Mouse (Mus musculus): ENCODE measurements at regions not wholly inside any gene's neighbourhood (a gene's known extent, or its start where the extent isn't known, plus 50 kb on each side); places are given as distances from the start of the nearest gene placed in this dataset.

DNA sequence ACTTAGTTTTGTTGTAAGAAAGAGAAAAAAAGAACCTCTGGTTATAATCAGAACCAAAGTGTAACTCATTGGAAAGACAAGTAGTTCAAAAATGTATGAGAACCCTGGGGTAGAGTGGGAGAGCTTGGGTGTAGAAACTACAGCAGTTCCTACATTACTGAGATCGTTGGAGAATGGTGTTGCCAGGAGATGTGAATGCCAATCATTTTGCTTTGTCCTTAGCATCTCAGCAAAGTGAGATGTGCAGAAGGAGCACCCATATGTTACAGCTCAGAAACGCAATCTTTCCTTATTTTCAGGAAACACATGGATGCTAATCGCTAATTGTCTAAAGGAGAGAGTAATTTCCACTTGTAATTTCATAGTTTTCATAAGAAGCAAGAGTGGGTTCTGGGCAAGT lies 286.2 kb upstream of the Mctp2 start:
- Histone ChIP-seq H3K4me1 (replicated peaks; ENCODE audit: insufficient read depth, low read length) (no peaks in the 10 kb centered on the region), H3K4me2 (ENCODE audit: low read length) (no peak overlapping the region), H3K27ac (no peak overlapping the region), H3K9me3 (replicated peaks; ENCODE audit: low read length) (no peaks in the 10 kb centered on the region), H3K4me3 (replicated peaks; ENCODE audit: low read depth, low read length) (no peak overlapping the region), H3K27me3 (ENCODE audit: insufficient read depth, low read length) (no peaks in the 10 kb centered on the region), H3K9ac (ENCODE audit: low read depth, low read length) (no peak overlapping the region), H3K36me3 (ENCODE audit: insufficient read depth, low read length) (no peaks in the 10 kb centered on the region)
- TF ChIP-seq CTCF (IDR thresholded peaks at IDR 0.05; ENCODE audit: low read depth): no peak
- DNase-seq (ENCODE audit: low spot score): no peak
- 77% methylated on average over 3 of the region's 3 CpGs for WGBS
- ATAC-seq (replicated peaks; ENCODE audit: low FRiP score, low read depth): no peak

DNA sequence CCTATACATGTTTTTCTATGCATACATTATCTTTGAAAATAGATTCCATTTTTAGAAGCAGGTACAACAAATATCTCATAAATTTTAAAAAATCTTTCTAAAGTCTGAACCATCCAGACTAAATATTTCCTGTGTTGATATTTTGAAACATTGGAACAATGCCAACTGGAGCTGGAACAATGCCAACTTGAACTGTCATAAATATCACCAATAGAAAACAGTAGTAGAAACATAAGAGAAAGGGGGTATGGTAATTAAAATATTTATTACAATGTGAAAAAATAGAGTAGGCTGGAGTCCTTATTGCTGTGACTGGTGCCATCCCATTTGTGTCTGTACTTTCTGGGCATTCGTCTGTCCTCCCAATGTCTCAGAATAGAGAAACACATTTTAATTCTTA lies 286.9 kb upstream of the Mctp2 start:
- no peak for ATAC-seq (replicated peaks; ENCODE audit: low FRiP score, low read depth)
- H3K27me3 ChIP-seq (ENCODE audit: insufficient read depth, low read length): no peaks in the 10 kb centered on the region
- no peak overlapping the region for H3K9ac ChIP-seq (ENCODE audit: low read depth, low read length)
- H3K9me3 ChIP-seq (replicated peaks; ENCODE audit: low read length): no peaks in the 10 kb centered on the region
- H3K36me3 ChIP-seq (ENCODE audit: insufficient read depth, low read length): no peaks in the 10 kb centered on the region
- H3K4me1 ChIP-seq (replicated peaks; ENCODE audit: insufficient read depth, low read length): no peaks in the 10 kb centered on the region
- TF ChIP-seq CTCF (IDR thresholded peaks at IDR 0.05; ENCODE audit: low read depth): no peak
- DNase-seq (ENCODE audit: low spot score): no peak
- H3K4me2 ChIP-seq (ENCODE audit: low read length): no peak overlapping the region
- no peak overlapping the region for H3K27ac ChIP-seq
- no peak overlapping the region for H3K4me3 ChIP-seq (replicated peaks; ENCODE audit: low read depth, low read length)
- WGBS: 83% methylated on average over 1 of the region's 1 CpGs

DNA sequence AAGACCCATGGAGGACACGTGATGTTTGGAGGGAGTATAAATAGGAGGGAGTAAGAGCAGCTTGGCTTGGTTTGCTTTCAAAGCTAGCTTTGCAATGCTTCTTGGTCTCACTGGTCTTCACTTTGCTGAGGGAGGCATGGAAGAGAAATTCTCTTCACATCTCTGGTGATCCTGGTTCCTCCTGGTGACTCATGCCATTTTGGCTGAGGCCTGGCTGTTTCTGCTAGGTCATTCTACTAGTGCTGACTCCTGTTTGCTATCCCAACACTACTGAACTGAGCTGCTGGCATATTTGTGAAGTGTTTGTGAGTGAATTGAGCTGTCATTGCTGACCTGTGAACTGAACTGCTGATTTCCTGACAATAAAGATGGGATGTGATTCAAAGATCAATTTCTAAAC lies 288.3 kb upstream of the Mctp2 start:
- no peak overlapping the region for H3K4me3 ChIP-seq (replicated peaks; ENCODE audit: low read depth, low read length)
- H3K27ac ChIP-seq: no peak overlapping the region
- no peaks in the 10 kb centered on the region for H3K9me3 ChIP-seq (replicated peaks; ENCODE audit: low read length)
- H3K36me3 ChIP-seq (ENCODE audit: insufficient read depth, low read length): no peaks in the 10 kb centered on the region
- H3K9ac ChIP-seq (ENCODE audit: low read depth, low read length): no peak overlapping the region
- no peak for DNase-seq (ENCODE audit: low spot score)
- TF ChIP-seq CTCF (IDR thresholded peaks at IDR 0.05; ENCODE audit: low read depth): no peak
- no peaks in the 10 kb centered on the region for H3K27me3 ChIP-seq (ENCODE audit: insufficient read depth, low read length)
- H3K4me1 ChIP-seq (replicated peaks; ENCODE audit: insufficient read depth, low read length): no peaks in the 10 kb centered on the region
- no peak for ATAC-seq (replicated peaks; ENCODE audit: low FRiP score, low read depth)
- no peak overlapping the region for H3K4me2 ChIP-seq (ENCODE audit: low read length)
- 95% methylated on average over 1 of the region's 1 CpGs for WGBS

- H3K9me3 ChIP-seq (replicated peaks; ENCODE audit: low read length): no peaks in the 10 kb centered on the region
- no peaks in the 10 kb centered on the region for H3K27me3 ChIP-seq (ENCODE audit: insufficient read depth, low read length)
- H3K27ac ChIP-seq: no peak overlapping the region
- H3K4me1 ChIP-seq (replicated peaks; ENCODE audit: insufficient read depth, low read length): no peaks in the 10 kb centered on the region
- ATAC-seq (replicated peaks; ENCODE audit: low FRiP score, low read depth) (no peak), DNase-seq (ENCODE audit: low spot score) (no peak)
- no peak overlapping the region for H3K4me3 ChIP-seq (replicated peaks; ENCODE audit: low read depth, low read length)
- no peak overlapping the region for H3K9ac ChIP-seq (ENCODE audit: low read depth, low read length)
- TF ChIP-seq CTCF (IDR thresholded peaks at IDR 0.05; ENCODE audit: low read depth): no peak
- no peak overlapping the region for H3K4me2 ChIP-seq (ENCODE audit: low read length)
- H3K36me3 ChIP-seq (ENCODE audit: insufficient read depth, low read length): no peaks in the 10 kb centered on the region
Measured at GRCm38 (mm10) chr7:72596985-72597384, 290.6 kb upstream of the Mctp2 start.

- Histone ChIP-seq H3K4me2 (ENCODE audit: low read length) (no peak overlapping the region), H3K27me3 (ENCODE audit: insufficient read depth, low read length) (no peaks in the 10 kb centered on the region), H3K9me3 (replicated peaks; ENCODE audit: low read length) (no peaks in the 10 kb centered on the region), H3K9ac (ENCODE audit: low read depth, low read length) (no peak overlapping the region), H3K27ac (no peak overlapping the region), H3K36me3 (ENCODE audit: insufficient read depth, low read length) (no peaks in the 10 kb centered on the region), H3K4me3 (replicated peaks; ENCODE audit: low read depth, low read length) (no peak overlapping the region), H3K4me1 (replicated peaks; ENCODE audit: insufficient read depth, low read length) (no peaks in the 10 kb centered on the region)
- ATAC-seq (replicated peaks; ENCODE audit: low FRiP score, low read depth): no peak
- DNase-seq (ENCODE audit: low spot score): no peak
- WGBS: 89% methylated on average over 8 of the region's 8 CpGs
- TF ChIP-seq CTCF (IDR thresholded peaks at IDR 0.05; ENCODE audit: low read depth): no peak
Measured at GRCm38 (mm10) chr7:72601933-72602332, 295.5 kb upstream of the Mctp2 start.

DNA sequence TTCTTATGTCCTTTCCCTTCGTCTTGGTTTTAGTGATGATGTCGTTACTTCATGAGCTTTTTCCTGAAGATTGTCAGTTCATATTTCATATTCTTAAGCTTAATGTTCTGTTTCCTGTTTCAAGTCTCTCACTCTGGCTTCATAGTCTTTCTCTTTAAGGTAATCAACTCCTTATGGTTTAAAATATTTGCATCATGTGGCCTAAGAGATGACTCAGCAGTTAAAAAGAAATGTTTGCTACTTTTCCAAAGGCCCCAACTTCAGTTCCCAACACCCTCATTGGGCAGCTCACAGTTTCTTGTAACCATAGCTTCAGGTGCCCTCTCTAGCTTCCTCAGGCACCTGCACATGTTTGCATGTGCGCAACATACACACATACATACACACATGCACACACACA lies 303.4 kb upstream of the Mctp2 start:
- DNase-seq (ENCODE audit: low spot score) (no peak), ATAC-seq (replicated peaks; ENCODE audit: low FRiP score, low read depth) (no peak)
- 82% methylated on average over 3 of the region's 3 CpGs for WGBS
- no peaks in the 10 kb centered on the region for H3K9me3 ChIP-seq (replicated peaks; ENCODE audit: low read length)
- H3K4me1 ChIP-seq (replicated peaks; ENCODE audit: insufficient read depth, low read length): no peaks in the 10 kb centered on the region
- H3K9ac ChIP-seq (ENCODE audit: low read depth, low read length): no peak overlapping the region
- H3K27ac ChIP-seq: no peak overlapping the region
- no peak overlapping the region for H3K4me2 ChIP-seq (ENCODE audit: low read length)
- H3K27me3 ChIP-seq (ENCODE audit: insufficient read depth, low read length): no peaks in the 10 kb centered on the region
- TF ChIP-seq CTCF (IDR thresholded peaks at IDR 0.05; ENCODE audit: low read depth): no peak
- H3K4me3 ChIP-seq (replicated peaks; ENCODE audit: low read depth, low read length): no peak overlapping the region
- no peaks in the 10 kb centered on the region for H3K36me3 ChIP-seq (ENCODE audit: insufficient read depth, low read length)

GRCm38 (mm10) chr7:72615232-72615631 lies 308.8 kb upstream of the Mctp2 start:
- Histone ChIP-seq H3K27ac (no peak overlapping the region), H3K4me3 (replicated peaks; ENCODE audit: low read depth, low read length) (no peak overlapping the region), H3K36me3 (ENCODE audit: insufficient read depth, low read length) (no peaks in the 10 kb centered on the region), H3K4me1 (replicated peaks; ENCODE audit: insufficient read depth, low read length) (no peaks in the 10 kb centered on the region), H3K9ac (ENCODE audit: low read depth, low read length) (no peak overlapping the region), H3K9me3 (replicated peaks; ENCODE audit: low read length) (no peaks in the 10 kb centered on the region), H3K27me3 (ENCODE audit: insufficient read depth, low read length) (no peaks in the 10 kb centered on the region), H3K4me2 (ENCODE audit: low read length) (no peak overlapping the region)
- WGBS: 78% methylated on average over 4 of the region's 4 CpGs
- no peak for TF ChIP-seq CTCF (IDR thresholded peaks at IDR 0.05; ENCODE audit: low read depth)
- DNase-seq (ENCODE audit: low spot score) (no peak), ATAC-seq (replicated peaks; ENCODE audit: low FRiP score, low read depth) (no peak)
